Mouse (Mus musculus) ES-Bruce4 (cell line): ENCODE results near the gene Auts2. TPM values are rescaled to one million over a fixed set of nuclear protein-coding genes. Genes with fewer than 3 reads are reported as not detected.
A peak's percentile ranks its signal among the peaks of the same experiment; 100 is the strongest.

Experiments used
- H3K27ac ChIP-seq: 2 replicates; pipeline ENCODE4 v1.5.1; 2012; ENCODE audit warnings: low read length, inconsistent platforms; ENCODE audit not compliant: insufficient read depth
- H3K27me3 ChIP-seq: 2 replicates; pipeline ENCODE4 v1.6.1; 2012; ENCODE audit warnings: mild to moderate bottlenecking, low read length, inconsistent platforms; ENCODE audit not compliant: control insufficient read depth, poor library complexity, insufficient read depth, severe bottlenecking
- H3K36me3 ChIP-seq: 2 replicates; pipeline ENCODE4 v1.6.1; 2012; ENCODE audit warnings: inconsistent platforms, mild to moderate bottlenecking, low read length, moderate library complexity; ENCODE audit not compliant: control insufficient read depth, poor library complexity, insufficient read depth, severe bottlenecking
- H3K4me1 ChIP-seq: one replicate; pipeline ENCODE4 v1.8.1; 2011; ENCODE audit warnings: low read length; ENCODE audit not compliant: control insufficient read depth, insufficient read depth
- H3K4me3 ChIP-seq: 2 replicates; pipeline ENCODE4 v1.5.1; 2011; ENCODE audit warnings: low read depth, mild to moderate bottlenecking, low read length
- H3K9ac ChIP-seq: 2 replicates; pipeline ENCODE4 v1.6.1; 2012; ENCODE audit warnings: low read depth, mild to moderate bottlenecking, inconsistent platforms; ENCODE audit not compliant: poor library complexity, severe bottlenecking
- H3K9me3 ChIP-seq: replicated peaks from 2 replicates; pipeline ENCODE4 v1.6.1; 2012; ENCODE audit warnings: mild to moderate bottlenecking, low read length, inconsistent platforms; ENCODE audit not compliant: control insufficient read depth, poor library complexity, insufficient read depth, severe bottlenecking
- CTCF ChIP-seq: IDR thresholded peaks from one replicate; pipeline ENCODE4 v1.8.1; 2011; ENCODE audit warnings: low read depth, low read length
- EP300 ChIP-seq: IDR thresholded peaks from 2 replicates; pipeline ENCODE4 v1.6.1; 2011; ENCODE audit warnings: low read depth, low read length; ENCODE audit not compliant: insufficient read depth
- POLR2A ChIP-seq: IDR thresholded peaks from one replicate; pipeline ENCODE4 v1.8.1; 2011; ENCODE audit warnings: low read length; ENCODE audit not compliant: insufficient read depth
- polyA plus RNA-seq: library from polyadenylated mRNA; stranded (reverse); fragments of >200 nt; gene quantifications from 2 replicates; pipeline ENCODE4 v1.2.4, GENCODE M21; 2011; ENCODE audit warnings: low read depth; ENCODE audit not compliant: missing spikeins, insufficient read depth, insufficient read length

Gene Auts2
- polyA plus RNA-seq, 1 experiment = 23.4 TPM

GRCm38 (mm10) chr5:131600325-131601125 is 942.6 kb downstream of the Auts2 start:
- no peaks in the 10 kb centered on the region for H3K4me1 ChIP-seq
- H3K9ac ChIP-seq = no peak overlapping the region
- no peaks in the 10 kb centered on the region for H3K9me3 ChIP-seq
- H3K4me3 ChIP-seq = no peak overlapping the region
- H3K36me3 ChIP-seq = no peaks in the 10 kb centered on the region
- no peaks in the 10 kb centered on the region for H3K27me3 ChIP-seq
- TF ChIP-seq CTCF (no peak), EP300 (no peak), POLR2A (no peak)
- H3K27ac ChIP-seq = no peak overlapping the region

DNA sequence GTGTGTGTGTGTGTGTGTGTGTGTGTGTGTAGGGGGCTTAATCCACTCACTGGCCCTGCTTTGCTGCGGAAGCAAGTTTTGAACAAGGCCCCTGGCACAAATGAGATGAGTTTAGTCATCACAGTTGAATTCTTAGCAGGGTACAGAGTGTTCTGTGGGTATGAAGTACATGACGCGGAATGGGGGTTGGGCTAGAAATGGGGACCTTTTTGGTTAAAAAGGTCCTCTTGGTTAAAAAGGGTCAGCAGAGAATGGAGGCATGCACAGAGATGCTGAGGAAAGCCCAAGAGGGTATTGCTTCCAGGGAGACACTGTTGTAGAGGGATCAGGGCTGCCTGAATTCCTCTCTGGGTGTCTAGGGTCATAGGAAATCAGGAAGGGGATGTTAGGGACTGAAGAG is 945.6 kb downstream of the Auts2 start:
- H3K36me3 ChIP-seq = no peaks in the 10 kb centered on the region
- TF ChIP-seq CTCF (no peak), EP300 (no peak), POLR2A (no peak)
- H3K9me3 ChIP-seq = no peaks in the 10 kb centered on the region
- no peaks in the 10 kb centered on the region for H3K27me3 ChIP-seq
- no peak overlapping the region for H3K9ac ChIP-seq
- H3K27ac ChIP-seq = no peak overlapping the region
- no peaks in the 10 kb centered on the region for H3K4me1 ChIP-seq
- H3K4me3 ChIP-seq = no peak overlapping the region

- H3K36me3 ChIP-seq = no peaks in the 10 kb centered on the region
- H3K9ac ChIP-seq = no peak overlapping the region
- no peaks in the 10 kb centered on the region for H3K4me1 ChIP-seq
- H3K27ac ChIP-seq = no peak overlapping the region
- no peak for TF ChIP-seq CTCF
- no peak for TF ChIP-seq POLR2A
- no peak for TF ChIP-seq EP300
- H3K4me3 ChIP-seq = no peak overlapping the region
- H3K9me3 ChIP-seq = no peaks in the 10 kb centered on the region
- no peaks in the 10 kb centered on the region for H3K27me3 ChIP-seq
These were observed 946.6 kb downstream of the Auts2 start for GRCm38 (mm10) chr5:131596591-131596990.

- H3K9ac ChIP-seq = no peak overlapping the region
- no peaks in the 10 kb centered on the region for H3K27me3 ChIP-seq
- peak overlapping the region; percentile 16; the same call in 1 of the 2 replicates for H3K27ac ChIP-seq
- H3K36me3 ChIP-seq = no peaks in the 10 kb centered on the region
- H3K9me3 ChIP-seq = no peaks in the 10 kb centered on the region
- TF ChIP-seq EP300 (peak; percentile 68; the same call in 1 of the 2 replicates), POLR2A (no peak), CTCF (no peak)
- no peaks in the 10 kb centered on the region for H3K4me1 ChIP-seq
- H3K4me3 ChIP-seq = no peak overlapping the region
These were observed 947.4 kb downstream of the Auts2 start for GRCm38 (mm10) chr5:131595730-131596129.

- H3K36me3 ChIP-seq = no peaks in the 10 kb centered on the region
- no peak overlapping the region for H3K27ac ChIP-seq
These were observed 948.5 kb downstream of the Auts2 start for GRCm38 (mm10) chr5:131594597-131594996.

DNA sequence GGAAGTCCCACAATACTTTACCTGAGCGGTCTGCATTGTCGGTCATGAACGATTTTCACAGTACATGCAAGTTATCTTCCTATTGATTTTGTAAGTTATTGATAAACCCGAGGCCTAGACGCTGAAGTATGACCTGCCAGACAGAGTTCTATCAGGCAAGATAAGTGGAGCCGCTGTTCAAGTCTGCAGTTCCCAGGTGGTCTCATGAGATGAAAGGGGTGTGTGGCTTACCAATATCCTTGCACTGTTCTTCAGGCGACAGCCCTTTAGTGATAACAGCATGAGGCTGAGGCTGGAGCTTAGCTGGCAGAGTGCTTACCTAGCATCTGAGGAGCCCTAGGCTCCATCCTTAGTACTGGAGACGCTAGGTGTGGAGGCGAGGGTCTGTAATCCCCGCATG is 949.9 kb downstream of the Auts2 start:
- Histone ChIP-seq H3K9me3 (no peaks in the 10 kb centered on the region), H3K27me3 (no peaks in the 10 kb centered on the region), H3K4me1 (no peaks in the 10 kb centered on the region), H3K36me3 (no peaks in the 10 kb centered on the region), H3K4me3 (no peak overlapping the region), H3K9ac (no peak overlapping the region), H3K27ac (no peak overlapping the region)
- TF ChIP-seq POLR2A (no peak), CTCF (no peak), EP300 (no peak)

More at GRCm38 (mm10) chr5:131594597-131594996, 948.5 kb downstream of the Auts2 start:
- TF ChIP-seq CTCF (no peak), POLR2A (no peak), EP300 (no peak)
- no peaks in the 10 kb centered on the region for H3K9me3 ChIP-seq
- H3K27me3 ChIP-seq = no peaks in the 10 kb centered on the region
- no peak overlapping the region for H3K4me3 ChIP-seq
- no peak overlapping the region for H3K9ac ChIP-seq
- no peaks in the 10 kb centered on the region for H3K4me1 ChIP-seq
